Mouse (Mus musculus) ES-E14 (cell line): ENCODE measurements around the gene Cnppd1.

Experiments
- HCFC1 ChIP-seq: IDR thresholded peaks from 2 replicates; pipeline ENCODE4 v1.6.1; 2012; ENCODE audit warnings: low read length, inconsistent platforms, borderline replicate concordance; ENCODE audit not compliant: insufficient read depth
- MAFK ChIP-seq: IDR thresholded peaks from 2 replicates; pipeline ENCODE4 v1.6.1; 2014; ENCODE audit warnings: mild to moderate bottlenecking, low read depth, low read length, inconsistent platforms; ENCODE audit not compliant: insufficient read depth
- ZC3H11A ChIP-seq: IDR thresholded peaks from 2 replicates; pipeline ENCODE4 v1.6.1; 2012; ENCODE audit warnings: low read depth, mild to moderate bottlenecking, inconsistent platforms, low read length, borderline replicate concordance
- ZNF384 ChIP-seq: IDR thresholded peaks from 2 replicates; pipeline ENCODE4 v1.6.1; 2012; ENCODE audit warnings: low read depth, low read length, inconsistent platforms

DNA sequence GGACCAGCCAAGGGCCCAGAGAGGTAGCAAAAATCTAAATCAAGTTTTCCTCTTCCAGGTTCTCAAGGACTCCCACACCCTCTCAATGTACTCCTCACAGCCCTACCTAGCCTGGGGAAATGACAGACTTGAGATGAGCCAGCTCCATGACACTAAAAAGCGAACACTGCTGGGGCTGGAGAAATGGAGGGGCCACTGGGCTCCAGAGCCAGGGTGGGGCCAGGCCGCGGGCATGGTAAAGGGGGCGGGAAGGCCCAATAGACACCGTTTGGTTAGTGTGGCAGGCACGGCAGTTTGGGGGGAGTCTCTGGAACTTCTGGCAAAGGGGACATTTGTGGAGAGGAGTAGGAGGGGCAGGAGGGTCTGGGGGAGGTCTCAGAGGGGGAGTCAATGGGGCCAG lies 6.2 kb downstream of the Cnppd1 start:
- TF ChIP-seq ZC3H11A (no peak), MAFK (no peak), HCFC1 (no peak), ZNF384 (no peak)
